Mouse (Mus musculus): Measurements from ENCODE around the gene Tbc1d22b. TPM values are rescaled to one million over a fixed set of nuclear protein-coding genes. Genes with fewer than 3 reads are reported as not detected.

Gene Tbc1d22b
- polyA plus RNA-seq, 1 experiment from 2014 or later: 18.8 TPM

- H3K36me3 ChIP-seq: peaks cover 31% of the 10 kb centered on the region
- H3K4me3 ChIP-seq: peak overlapping the region; percentile 94
- H3K27ac ChIP-seq (replicated peaks): peak overlapping the region; percentile 96
- no peak for DNase-seq (ENCODE audit: low spot score)
- H3K27me3 ChIP-seq (ENCODE audit: low read depth, poor library complexity, severe bottlenecking): no peaks in the 10 kb centered on the region
- H3K9me3 ChIP-seq (replicated peaks): no peaks in the 10 kb centered on the region
- H3K4me1 ChIP-seq: peaks cover 26% of the 10 kb centered on the region
- WGBS: under 1% methylated on average over 43 of the region's 43 CpGs
Observed at GRCm38 (mm10) chr17:29615024-29615551, 65.5 kb downstream of the Tbc1d22b start.

- peaks cover 26% of the 10 kb centered on the region for H3K4me1 ChIP-seq
- H3K27me3 ChIP-seq (ENCODE audit: low read depth, poor library complexity, severe bottlenecking): no peaks in the 10 kb centered on the region
- H3K9me3 ChIP-seq (replicated peaks): no peaks in the 10 kb centered on the region
- DNase-seq (ENCODE audit: low spot score): no peak
- peaks cover 36% of the 10 kb centered on the region for H3K36me3 ChIP-seq
- peak overlapping the region; percentile 94 for H3K4me3 ChIP-seq
- WGBS: 15% methylated on average over 4 of the region's 4 CpGs
- H3K27ac ChIP-seq (replicated peaks): peak overlapping the region; percentile 96
Observed at GRCm38 (mm10) chr17:29615616-29616015, 66.0 kb downstream of the Tbc1d22b start.

DNA sequence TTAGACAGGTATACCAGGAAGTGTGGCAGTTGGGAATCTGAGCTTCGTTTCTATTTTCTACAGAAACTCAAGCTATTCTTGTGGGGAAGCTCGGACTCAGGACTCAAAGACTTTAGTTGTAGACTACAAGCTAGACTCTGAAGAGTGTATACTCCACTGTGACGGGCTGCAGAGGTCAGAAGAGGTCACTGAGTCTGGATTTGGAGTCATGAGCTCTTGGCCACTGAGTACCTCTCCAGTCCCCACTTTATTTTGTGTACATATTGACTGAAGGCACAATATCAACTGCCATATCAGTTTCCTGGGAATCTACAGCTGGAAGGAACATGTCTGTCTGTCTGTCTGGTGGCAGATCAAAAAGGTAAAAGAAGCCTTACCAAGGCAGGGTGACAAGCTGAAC lies 69.6 kb downstream of the Tbc1d22b start:
- Histone ChIP-seq H3K4me3 (no peak overlapping the region), H3K36me3 (peaks cover 72% of the 10 kb centered on the region), H3K27me3 (ENCODE audit: low read depth, poor library complexity, severe bottlenecking) (no peaks in the 10 kb centered on the region), H3K27ac (replicated peaks) (no peak overlapping the region), H3K9me3 (replicated peaks) (no peaks in the 10 kb centered on the region), H3K4me1 (peaks cover 22% of the 10 kb centered on the region)
- 93% methylated on average over 3 of the region's 3 CpGs for WGBS
- no peak for DNase-seq (ENCODE audit: low spot score)

DNA sequence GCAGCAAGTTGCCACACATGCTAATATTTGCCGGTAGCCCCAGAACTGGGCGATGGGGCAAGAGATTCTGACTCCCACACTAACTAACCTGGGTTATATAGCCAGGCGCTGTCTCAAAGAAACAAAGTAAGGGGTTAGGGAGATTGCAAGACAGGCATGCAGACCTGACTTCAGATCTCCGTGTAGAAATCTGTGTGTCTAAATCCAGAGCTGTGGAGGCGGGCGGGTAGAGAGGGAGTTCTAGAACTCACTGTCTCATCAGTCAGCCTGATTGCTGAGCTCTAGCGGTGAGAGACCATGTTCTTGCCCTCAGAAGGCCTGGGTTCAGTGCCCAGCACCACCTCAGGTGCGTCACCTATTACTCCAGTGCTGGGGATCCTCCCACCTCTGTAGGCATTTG lies 73.9 kb downstream of the Tbc1d22b start:
- DNase-seq (ENCODE audit: low spot score): no peak
- H3K4me1 ChIP-seq: no peaks in the 10 kb centered on the region
- H3K9me3 ChIP-seq (replicated peaks): no peaks in the 10 kb centered on the region
- no peak overlapping the region for H3K4me3 ChIP-seq
- WGBS: 95% methylated on average over 8 of the region's 8 CpGs
- no peaks in the 10 kb centered on the region for H3K27me3 ChIP-seq (ENCODE audit: low read depth, poor library complexity, severe bottlenecking)
- no peak overlapping the region for H3K27ac ChIP-seq (replicated peaks)
- H3K36me3 ChIP-seq: peaks cover 99% of the 10 kb centered on the region

GRCm38 (mm10) chr17:29627285-29627684 lies 77.7 kb downstream of the Tbc1d22b start:
- Histone ChIP-seq H3K4me3 (no peak overlapping the region), H3K27me3 (ENCODE audit: low read depth, poor library complexity, severe bottlenecking) (no peaks in the 10 kb centered on the region), H3K36me3 (peaks cover 98% of the 10 kb centered on the region), H3K4me1 (no peaks in the 10 kb centered on the region), H3K27ac (replicated peaks) (no peak overlapping the region), H3K9me3 (replicated peaks) (no peaks in the 10 kb centered on the region)
- no peak for DNase-seq (ENCODE audit: low spot score)
- 93% methylated on average over 9 of the region's 9 CpGs for WGBS

GRCm38 (mm10) chr17:29628946-29629345 lies 79.4 kb downstream of the Tbc1d22b start:
- Histone ChIP-seq H3K27ac (replicated peaks) (no peak overlapping the region), H3K9me3 (replicated peaks) (no peaks in the 10 kb centered on the region), H3K4me3 (no peak overlapping the region), H3K4me1 (no peaks in the 10 kb centered on the region), H3K36me3 (peaks cover 98% of the 10 kb centered on the region), H3K27me3 (ENCODE audit: low read depth, poor library complexity, severe bottlenecking) (no peaks in the 10 kb centered on the region)
- DNase-seq (ENCODE audit: low spot score): no peak
- WGBS: 92% methylated on average over 5 of the region's 5 CpGs

DNA sequence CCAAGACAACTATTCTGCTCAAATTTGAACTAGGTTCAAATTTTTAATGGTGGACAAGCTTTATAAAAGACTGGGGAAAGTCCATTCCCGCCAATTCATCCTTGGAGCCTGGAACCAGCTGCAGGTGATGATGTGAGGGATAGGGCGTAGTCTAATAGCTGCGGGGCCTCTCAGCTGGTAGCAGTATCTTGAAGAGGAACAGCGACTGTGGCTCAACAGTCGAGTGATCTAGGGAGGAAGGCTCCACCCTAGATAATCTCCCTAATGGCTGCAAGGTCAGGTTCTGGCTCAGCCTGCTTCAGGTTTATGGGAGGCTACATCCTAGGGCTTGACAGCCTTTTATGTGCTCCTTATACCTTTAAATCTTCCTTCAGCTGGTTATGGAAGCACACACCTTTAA lies 80.0 kb downstream of the Tbc1d22b start:
- Histone ChIP-seq H3K9me3 (replicated peaks) (no peaks in the 10 kb centered on the region), H3K27me3 (ENCODE audit: low read depth, poor library complexity, severe bottlenecking) (no peaks in the 10 kb centered on the region), H3K4me1 (no peaks in the 10 kb centered on the region), H3K27ac (replicated peaks) (no peak overlapping the region), H3K4me3 (no peak overlapping the region), H3K36me3 (peaks cover 98% of the 10 kb centered on the region)
- 86% methylated on average over 5 of the region's 5 CpGs for WGBS
- no peak for DNase-seq (ENCODE audit: low spot score)

DNA sequence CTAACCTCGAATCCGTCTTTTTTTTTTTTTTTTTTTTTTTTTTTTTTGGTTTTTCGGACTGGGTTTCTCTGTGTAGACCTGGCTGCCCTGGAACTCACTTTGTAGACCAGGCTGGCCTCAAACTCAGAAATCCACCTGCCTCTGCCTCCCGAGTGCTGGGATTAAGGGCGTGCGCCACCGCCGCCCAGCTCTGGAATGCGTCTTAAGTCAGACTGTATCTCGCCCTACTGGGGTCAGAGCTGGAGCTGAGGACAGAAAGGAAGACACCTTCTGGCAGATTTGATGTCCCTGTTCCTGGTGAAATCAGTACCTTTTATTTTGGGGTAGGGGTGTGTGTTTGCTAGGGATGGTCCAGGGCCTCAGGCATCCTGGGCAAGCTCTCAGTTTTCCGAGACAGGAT lies 82.7 kb downstream of the Tbc1d22b start:
- H3K4me3 ChIP-seq: no peak overlapping the region
- 94% methylated on average over 11 of the region's 11 CpGs for WGBS
- H3K4me1 ChIP-seq: no peaks in the 10 kb centered on the region
- H3K27me3 ChIP-seq (ENCODE audit: low read depth, poor library complexity, severe bottlenecking): no peaks in the 10 kb centered on the region
- H3K36me3 ChIP-seq: peaks cover 98% of the 10 kb centered on the region
- DNase-seq (ENCODE audit: low spot score): no peak
- H3K9me3 ChIP-seq (replicated peaks): no peaks in the 10 kb centered on the region
- no peak overlapping the region for H3K27ac ChIP-seq (replicated peaks)

- 90% methylated on average over 8 of the region's 8 CpGs for WGBS
- H3K27ac ChIP-seq (replicated peaks): no peak overlapping the region
- no peaks in the 10 kb centered on the region for H3K9me3 ChIP-seq (replicated peaks)
- no peak for DNase-seq (ENCODE audit: low spot score)
- no peak overlapping the region for H3K4me3 ChIP-seq
- H3K4me1 ChIP-seq: no peaks in the 10 kb centered on the region
- no peaks in the 10 kb centered on the region for H3K27me3 ChIP-seq (ENCODE audit: low read depth, poor library complexity, severe bottlenecking)
- H3K36me3 ChIP-seq: peaks cover 99% of the 10 kb centered on the region
Observed at GRCm38 (mm10) chr17:29635492-29635891, 85.9 kb downstream of the Tbc1d22b start.

DNA sequence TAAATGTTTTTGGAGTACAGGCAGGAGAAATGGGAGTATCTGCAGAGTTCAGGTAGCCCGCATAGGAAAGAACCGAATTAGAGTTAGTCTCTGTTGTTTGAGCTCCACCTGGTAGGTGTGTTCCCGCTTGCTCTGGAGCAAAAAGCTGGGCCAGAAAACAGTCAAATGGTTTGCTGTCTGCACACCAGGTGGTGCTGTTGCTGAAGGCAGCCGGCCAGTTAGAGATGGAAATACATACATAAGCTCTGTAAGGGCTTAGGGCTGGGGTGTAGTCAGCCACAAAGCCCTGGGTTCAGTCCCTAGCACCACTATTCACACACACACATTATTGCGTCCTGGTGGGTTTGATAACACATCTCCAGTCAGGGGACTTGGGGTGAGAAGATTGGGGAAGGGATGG lies 86.5 kb downstream of the Tbc1d22b start:
- Histone ChIP-seq H3K4me3 (no peak overlapping the region), H3K36me3 (peaks cover 99% of the 10 kb centered on the region), H3K27me3 (ENCODE audit: low read depth, poor library complexity, severe bottlenecking) (no peaks in the 10 kb centered on the region), H3K4me1 (no peaks in the 10 kb centered on the region), H3K9me3 (replicated peaks) (no peaks in the 10 kb centered on the region), H3K27ac (replicated peaks) (no peak overlapping the region)
- WGBS: 77% methylated on average over 5 of the region's 5 CpGs
- no peak for DNase-seq (ENCODE audit: low spot score)

GRCm38 (mm10) chr17:29637377-29637776 lies 87.8 kb downstream of the Tbc1d22b start:
- 92% methylated on average over 4 of the region's 4 CpGs for WGBS
- no peak overlapping the region for H3K4me3 ChIP-seq
- no peak overlapping the region for H3K27ac ChIP-seq (replicated peaks)
- H3K36me3 ChIP-seq: peaks cover 99% of the 10 kb centered on the region
- H3K27me3 ChIP-seq (ENCODE audit: low read depth, poor library complexity, severe bottlenecking): no peaks in the 10 kb centered on the region
- H3K4me1 ChIP-seq: no peaks in the 10 kb centered on the region
- H3K9me3 ChIP-seq (replicated peaks): no peaks in the 10 kb centered on the region
- no peak for DNase-seq (ENCODE audit: low spot score)

DNA sequence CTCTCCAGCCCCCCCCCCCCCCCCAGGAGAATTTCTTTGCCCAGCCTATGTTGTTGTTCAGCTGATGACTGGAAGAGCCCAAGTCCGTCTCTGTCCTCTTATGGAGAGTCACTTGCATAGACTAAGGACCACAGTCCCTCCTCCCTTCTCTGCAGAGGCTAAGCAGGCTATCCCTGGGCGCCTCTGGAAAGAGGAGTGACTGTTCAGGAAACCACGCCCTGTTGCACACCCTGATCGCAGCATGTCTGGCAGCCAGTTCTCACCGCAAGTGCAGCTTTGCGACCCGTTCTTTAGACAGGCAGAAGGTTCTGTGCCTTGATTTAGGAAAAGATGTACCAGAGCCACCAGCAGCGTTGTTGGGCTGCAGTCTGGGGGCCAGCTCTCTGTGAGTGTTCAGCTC lies 88.3 kb downstream of the Tbc1d22b start:
- Histone ChIP-seq H3K4me3 (no peak overlapping the region), H3K4me1 (no peaks in the 10 kb centered on the region), H3K36me3 (peaks cover 99% of the 10 kb centered on the region), H3K27ac (replicated peaks) (no peak overlapping the region), H3K27me3 (ENCODE audit: low read depth, poor library complexity, severe bottlenecking) (no peaks in the 10 kb centered on the region), H3K9me3 (replicated peaks) (no peaks in the 10 kb centered on the region)
- 87% methylated on average over 8 of the region's 8 CpGs for WGBS
- DNase-seq (ENCODE audit: low spot score): no peak

- Histone ChIP-seq H3K27me3 (ENCODE audit: low read depth, poor library complexity, severe bottlenecking) (no peaks in the 10 kb centered on the region), H3K4me1 (0 out of 2 replicates have a peak, but pooled peaks cover 4% of the 10 kb centered on the region), H3K9me3 (replicated peaks) (no peaks in the 10 kb centered on the region), H3K36me3 (peaks cover 78% of the 10 kb centered on the region), H3K4me3 (no peak overlapping the region), H3K27ac (replicated peaks) (no peak overlapping the region)
- DNase-seq (ENCODE audit: low spot score): no peak
- WGBS: 95% methylated on average over 11 of the region's 11 CpGs
Observed at GRCm38 (mm10) chr17:29640971-29641370, 91.4 kb downstream of the Tbc1d22b start.

DNA sequence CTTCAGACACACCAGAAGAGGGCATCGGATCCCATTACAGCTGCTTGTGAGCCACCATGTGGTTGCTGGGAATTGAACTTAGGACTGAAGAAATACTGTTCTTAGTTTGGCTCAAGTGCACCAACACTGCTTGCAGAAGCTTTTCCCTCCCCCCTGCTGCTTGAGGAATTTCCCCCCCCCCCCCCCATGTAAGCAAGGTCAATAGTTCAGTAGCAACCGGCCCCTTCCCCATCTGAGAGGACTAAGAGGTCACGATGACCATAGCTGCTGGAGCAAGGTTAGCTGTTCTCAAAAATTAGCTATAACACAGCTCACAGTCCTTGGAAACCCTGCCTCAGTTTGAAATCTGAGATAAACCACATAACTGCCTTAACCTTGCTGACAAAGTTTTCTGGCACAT lies 92.6 kb downstream of the Tbc1d22b start:
- H3K4me3 ChIP-seq: no peak overlapping the region
- peaks cover 73% of the 10 kb centered on the region for H3K36me3 ChIP-seq
- 66% methylated on average over 3 of the region's 3 CpGs for WGBS
- H3K27me3 ChIP-seq (ENCODE audit: low read depth, poor library complexity, severe bottlenecking): no peaks in the 10 kb centered on the region
- no peaks in the 10 kb centered on the region for H3K9me3 ChIP-seq (replicated peaks)
- H3K4me1 ChIP-seq: 0 out of 2 replicates have a peak, but pooled peaks cover 4% of the 10 kb centered on the region
- DNase-seq (ENCODE audit: low spot score): no peak
- H3K27ac ChIP-seq (replicated peaks): no peak overlapping the region

Data from midbrain, embryonic 10.5 days (tissue).